Mouse (Mus musculus) layer of hippocampus, adult 2 months (tissue): ENCODE data around the gene Ppm1l. TPM values are rescaled to one million over a fixed set of nuclear protein-coding genes. Genes with fewer than 3 reads are reported as not detected.
A peak's percentile ranks its signal among the peaks of the same experiment; 100 is the strongest.

ENCODE experiments used
- DNase-seq, 2 experiments: peaks; one replicate each; pipeline ENCODE4 v3.0.0; 2022; ENCODE audit warnings: low spot score in 2 of 2
- H3K27ac ChIP-seq: fragments of 200-600 bp; 2 replicates; pipeline ENCODE4 v1.8.1; 2022
- H3K4me3 ChIP-seq: fragments of 200-600 bp; 2 replicates; pipeline ENCODE4 v1.8.1; 2022; ENCODE audit warnings: mild to moderate bottlenecking
- CTCF ChIP-seq: fragments of 200-600 bp; conservative IDR thresholded peaks from 2 replicates; pipeline ENCODE4 v1.8.1; 2022; ENCODE audit warnings: antibody characterized with exemption, mild to moderate bottlenecking, moderate library complexity
- total RNA-seq, 2 experiments: library from RNA; stranded (reverse); gene quantifications; 2 replicates each; pipeline ENCODE4 v1.2.3; 2021

The Ppm1l gene
- total RNA-seq, 2 experiments from 2014 or later, result 49.7 to 51.1 TPM

GRCm38 (mm10) chr3:69300121-69300520, 16.5 kb upstream of the Ppm1l start:
- no peak for DNase-seq
- Histone ChIP-seq H3K4me3 (no peak overlapping the region), H3K27ac (no peak overlapping the region)
- no peak for TF ChIP-seq CTCF

GRCm38 (mm10) chr3:69315810-69316390, 761 bp upstream of the Ppm1l start:
- peak overlapping the region; percentile 94 for H3K4me3 ChIP-seq
- peak overlapping the region; percentile 100 for H3K27ac ChIP-seq
- no peak for DNase-seq
- TF ChIP-seq CTCF, result no peak

GRCm38 (mm10) chr3:69317251-69318125, 827 bp downstream of the Ppm1l start:
- peak overlapping the region; percentile 94 for H3K4me3 ChIP-seq
- DNase-seq, result peak; percentile 2 to 40
- TF ChIP-seq CTCF, result no peak
- peak overlapping the region; percentile 100 for H3K27ac ChIP-seq

GRCm38 (mm10) chr3:69318131-69318951, 1.7 kb downstream of the Ppm1l start:
- peak overlapping the region; percentile 94 for H3K4me3 ChIP-seq
- DNase-seq, result no peak
- H3K27ac ChIP-seq, result no peak overlapping the region
- no peak for TF ChIP-seq CTCF

GRCm38 (mm10) chr3:69319061-69319720, 2.5 kb downstream of the Ppm1l start:
- no peak for DNase-seq
- Histone ChIP-seq H3K4me3 (peak overlapping the region; percentile 94), H3K27ac (no peak overlapping the region)
- no peak for TF ChIP-seq CTCF

GRCm38 (mm10) chr3:69323982-69324381, 7.3 kb downstream of the Ppm1l start:
- no peak for DNase-seq
- TF ChIP-seq CTCF, result no peak
- Histone ChIP-seq H3K27ac (no peak overlapping the region), H3K4me3 (no peak overlapping the region)

GRCm38 (mm10) chr3:69329910-69330309, 13.2 kb downstream of the Ppm1l start:
- TF ChIP-seq CTCF, result no peak
- Histone ChIP-seq H3K27ac (no peak overlapping the region), H3K4me3 (no peak overlapping the region)
- DNase-seq, result no peak

- no peak overlapping the region for H3K4me3 ChIP-seq
- no peak overlapping the region; the same call in 1 of the 2 replicates for H3K27ac ChIP-seq
- no peak for DNase-seq
- no peak for TF ChIP-seq CTCF
Observed at GRCm38 (mm10) chr3:69333819-69334218, 17.2 kb downstream of the Ppm1l start.

GRCm38 (mm10) chr3:69340486-69340885, 23.8 kb downstream of the Ppm1l start:
- no peak overlapping the region for H3K27ac ChIP-seq
- DNase-seq, result no peak
- H3K4me3 ChIP-seq, result no peak overlapping the region
- TF ChIP-seq CTCF, result no peak

GRCm38 (mm10) chr3:69340971-69341370, 24.3 kb downstream of the Ppm1l start:
- DNase-seq, result no peak
- no peak overlapping the region for H3K27ac ChIP-seq
- TF ChIP-seq CTCF, result no peak
- no peak overlapping the region for H3K4me3 ChIP-seq

- no peak for TF ChIP-seq CTCF
- no peak overlapping the region for H3K27ac ChIP-seq
- H3K4me3 ChIP-seq, result no peak overlapping the region
- no peak for DNase-seq
Observed at GRCm38 (mm10) chr3:69341514-69341913, 24.9 kb downstream of the Ppm1l start.

GRCm38 (mm10) chr3:69342247-69342921, 25.7 kb downstream of the Ppm1l start:
- 0 out of 2 replicates have a peak overlapping the region, but pooled peaks have one; percentile 7 for H3K27ac ChIP-seq
- H3K4me3 ChIP-seq, result no peak overlapping the region
- TF ChIP-seq CTCF, result no peak
- no peak for DNase-seq
